Comparison of ENCODE assay signal across 8 mouse cellular contexts in the genomic region with DNA sequence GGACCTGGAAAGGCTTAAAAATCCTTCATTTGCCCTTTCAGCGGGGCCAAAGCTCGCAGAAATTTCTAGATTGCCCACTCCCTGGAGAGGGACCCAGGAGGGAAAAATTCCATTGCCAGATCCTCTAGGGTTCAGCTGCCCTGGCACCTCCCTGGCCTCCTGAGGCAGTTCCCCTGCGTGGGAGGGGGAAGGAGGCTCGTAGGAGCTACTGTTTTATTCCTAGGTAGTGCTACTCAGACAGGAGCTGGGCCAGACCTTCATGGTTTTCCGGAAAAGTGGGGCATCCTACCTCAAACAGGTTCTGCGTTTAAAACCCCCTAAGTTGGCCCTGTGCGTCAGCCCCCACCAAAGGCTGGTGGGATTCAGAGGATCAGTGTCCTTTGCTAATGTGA. TPM values are rescaled to one million over a fixed set of nuclear protein-coding genes. Genes with fewer than 3 reads are reported as not detected.
DNase-seq lines count a peak whose midpoint lies in the region; ATAC-seq lines count a peak whose summit lies in the region.

No protein-coding gene starts in this region.

- 3% methylated on average over 7 of the region's 7 CpGs for WGBS in heart, embryonic 12.5 days
- 3% methylated on average over 7 of the region's 7 CpGs for WGBS in embryonic facial prominence, embryonic 13.5 days
- WGBS in limb, embryonic 15.5 days: 1% methylated on average over 7 of the region's 7 CpGs

- H3K4me3 ChIP-seq in heart, embryonic 12.5 days: peak overlapping the region; percentile 56
- H3K4me3 ChIP-seq in embryonic facial prominence, embryonic 13.5 days: peak overlapping the region; percentile 52
- peak overlapping the region; percentile 45 for H3K4me3 ChIP-seq in limb, embryonic 15.5 days

- H3K36me3 ChIP-seq in heart, embryonic 12.5 days: no peaks in the 10 kb centered on the region
- no peaks in the 10 kb centered on the region for H3K36me3 ChIP-seq in embryonic facial prominence, embryonic 13.5 days
- H3K36me3 ChIP-seq in limb, embryonic 15.5 days: no peaks in the 10 kb centered on the region

- DNase-seq in heart, postnatal 14 days: no peak
- DNase-seq in MN1 (ENCODE audit: low spot score): peak; percentile 50
- DNase-seq in urinary bladder, postnatal 36 days (ENCODE audit: low spot score in 2 of 2): no peak
- DNase-seq in layer of hippocampus, postnatal 10 days (ENCODE audit: low spot score in 2 of 2): no peak
- no peak for DNase-seq in left cerebral cortex, postnatal 36 days (ENCODE audit: low spot score in 2 of 2)

- H3K9me3 ChIP-seq in heart, embryonic 12.5 days (replicated peaks): peaks cover 8% of the 10 kb centered on the region
- H3K9me3 ChIP-seq in embryonic facial prominence, embryonic 13.5 days: peaks cover 8% of the 10 kb centered on the region; the same call in 1 of the 2 replicates
- no peaks in the 10 kb centered on the region for H3K9me3 ChIP-seq in limb, embryonic 15.5 days

- no peak overlapping the region for H3K27ac ChIP-seq in heart, embryonic 12.5 days (ENCODE audit: poor library complexity, severe bottlenecking)
- H3K27ac ChIP-seq in embryonic facial prominence, embryonic 13.5 days: no peak overlapping the region
- no peak overlapping the region for H3K27ac ChIP-seq in limb, embryonic 15.5 days

- no peak for ATAC-seq in heart, embryonic 12.5 days (ENCODE audit: insufficient number of reproducible peaks, low FRiP score)
- no peak for ATAC-seq in embryonic facial prominence, embryonic 13.5 days (ENCODE audit: insufficient number of reproducible peaks, insufficient read depth, low FRiP score, low TSS enrichment, low read depth)
- no peak for ATAC-seq in limb, embryonic 15.5 days (ENCODE audit: insufficient number of reproducible peaks, low FRiP score, low TSS enrichment, low read depth)

- intact Hi-C loops in heart, postnatal 14 days (cut with DNase I): no loop called here
- intact Hi-C loops in left cerebral cortex, postnatal 36 days (cut with DNase I): loop anchor here (2.0 to 5.0 kb wide), 3 partner anchors 24 to 73 kb away; no protein-coding TSS in a partner anchor

- H3K27me3 ChIP-seq in heart, embryonic 12.5 days (replicated peaks): peaks cover 99% of the 10 kb centered on the region
- peaks cover 100% of the 10 kb centered on the region for H3K27me3 ChIP-seq in embryonic facial prominence, embryonic 13.5 days
- H3K27me3 ChIP-seq in limb, embryonic 15.5 days: peaks cover 100% of the 10 kb centered on the region

- peaks cover 21% of the 10 kb centered on the region for H3K4me1 ChIP-seq in heart, embryonic 12.5 days (replicated peaks)
- peaks cover 23% of the 10 kb centered on the region for H3K4me1 ChIP-seq in embryonic facial prominence, embryonic 13.5 days
- peaks cover 22% of the 10 kb centered on the region for H3K4me1 ChIP-seq in limb, embryonic 15.5 days

- peak overlapping the region; percentile 85 for H3K4me2 ChIP-seq in heart, embryonic 12.5 days
- peak overlapping the region; percentile 90 for H3K4me2 ChIP-seq in embryonic facial prominence, embryonic 13.5 days
- peak overlapping the region; percentile 84 for H3K4me2 ChIP-seq in limb, embryonic 15.5 days

- no peak overlapping the region for H3K9ac ChIP-seq in heart, embryonic 12.5 days
- H3K9ac ChIP-seq in embryonic facial prominence, embryonic 13.5 days: no peak overlapping the region
- no peak overlapping the region for H3K9ac ChIP-seq in limb, embryonic 15.5 days

RNA-seq across cellular contexts. Expression of a gene that starts 0.9 kb away (rescaled TPM):
- polyA plus RNA-seq in heart, embryonic 12.5 days (2016; fragmentation: Nextera tagmentation; extraction: Ambion mirVana): 0.04 and 0.14 TPM in 2 replicates
- total RNA-seq in heart, postnatal 14 days (2021): under 1 TPM; 0.10 to 0.12 TPM
- 0.35 and 0.40 TPM in 2 replicates for polyA plus RNA-seq in embryonic facial prominence, embryonic 13.5 days (2015; fragmentation: Nextera tagmentation; extraction: Ambion mirVana)
- 0.74 and 0.83 TPM in 2 replicates for polyA plus RNA-seq in limb, embryonic 15.5 days (2015; fragmentation: Nextera tagmentation; extraction: Ambion mirVana)
- 100 to 1,000 TPM; 298 to 304 TPM for total RNA-seq in layer of hippocampus, postnatal 10 days (2021)
- 100 to 1,000 TPM; 464 to 526 TPM for total RNA-seq in left cerebral cortex, postnatal 36 days (2021)

RNA-seq across cellular contexts. Expression of a gene that starts 38.7 kb away (rescaled TPM):
- polyA plus RNA-seq in heart, embryonic 12.5 days (2016; fragmentation: Nextera tagmentation; extraction: Ambion mirVana): 18.4 and 19.7 TPM in 2 replicates
- 10 to 100 TPM; 12.9 to 14.4 TPM for total RNA-seq in heart, postnatal 14 days (2021)
- 11.3 and 12.3 TPM in 2 replicates for polyA plus RNA-seq in embryonic facial prominence, embryonic 13.5 days (2015; fragmentation: Nextera tagmentation; extraction: Ambion mirVana)
- polyA plus RNA-seq in limb, embryonic 15.5 days (2015; fragmentation: Nextera tagmentation; extraction: Ambion mirVana): 21.2 and 22.5 TPM in 2 replicates
- 10 to 100 TPM; 17.0 to 18.6 TPM for total RNA-seq in layer of hippocampus, postnatal 10 days (2021)
- 10 to 100 TPM; 29.6 to 30.6 TPM for total RNA-seq in left cerebral cortex, postnatal 36 days (2021)

Comparison
In these comparisons a context has a peak if more than half of its experiments do, and no peak if none do; other contexts are left out.
1. RNA of a gene that starts 0.9 kb away (total RNA-seq): 464 to 526 TPM in left cerebral cortex, postnatal 36 days and 298 to 304 TPM in layer of hippocampus, postnatal 10 days; 0.10 to 0.12 TPM in heart, postnatal 14 days; every median in the first group is over 100 times any median in the second.
2. Peak in every context shown above with its lines, with median percentiles within 50 percentile points of each other: H3K4me2 ChIP-seq and H3K4me3 ChIP-seq.